Mouse (Mus musculus): Measurements from ENCODE around the gene Dgki. TPM values are rescaled to one million over a fixed set of nuclear protein-coding genes. Genes with fewer than 3 reads are reported as not detected.
A peak's percentile ranks its signal among the peaks of the same experiment; 100 is the strongest.

Dgki gene
- total and polyA plus RNA-seq, 3 experiments: 4.4 to 8.7 (median 7.7) TPM

DNA sequence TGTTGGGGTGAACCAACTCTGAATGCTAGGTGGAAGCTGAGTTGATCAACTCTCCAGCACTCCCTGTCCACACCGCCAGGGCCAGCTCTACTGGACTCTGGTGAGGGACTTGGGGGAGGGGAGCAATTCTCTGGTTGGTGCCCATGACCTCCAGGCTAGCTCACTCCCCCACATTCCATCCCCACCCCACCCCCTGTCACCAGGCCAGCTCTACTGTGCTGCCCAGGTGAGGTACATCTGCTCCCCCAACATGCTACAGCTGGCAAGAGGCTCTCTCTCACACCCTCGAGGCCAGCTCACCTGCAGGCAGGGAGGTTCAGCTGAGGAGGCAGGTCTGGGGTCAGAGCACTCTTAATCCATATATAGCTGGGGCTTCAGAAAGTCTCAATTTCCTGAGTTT, 63.1 kb downstream of the Dgki start:
- Histone ChIP-seq H3K27me3 (replicated peaks) (no peaks in the 10 kb centered on the region), H3K36me3 (replicated peaks in 1 of 2; ENCODE audit: control insufficient read depth in 1 of 2, insufficient read depth in 1 of 2, low read length in 1 of 2) (no peaks in the 10 kb centered on the region), H3K9me3 (replicated peaks; ENCODE audit: low read length) (no peaks in the 10 kb centered on the region), H3K4me2 (ENCODE audit: insufficient read depth, low read depth, poor library complexity, severe bottlenecking) (no peak overlapping the region), H3K4me1 (ENCODE audit: control insufficient read depth in 1 of 2, insufficient read depth in 2 of 2) (no peaks in the 10 kb centered on the region; a peak in 1 of 4 replicates), H3K27ac (ENCODE audit: insufficient read depth, low read depth) (no peak overlapping the region), H3K4me3 (replicated peaks in 1 of 3; ENCODE audit: low read depth in 2 of 3, low read length in 2 of 3, poor library complexity in 1 of 3) (no peak overlapping the region), H3K9ac (ENCODE audit: insufficient read depth, low read depth) (no peak overlapping the region), H3K79me2 (replicated peaks; ENCODE audit: control insufficient read depth, extremely low read depth, insufficient read depth, poor library complexity, severe bottlenecking) (no peaks in the 10 kb centered on the region)
- TF ChIP-seq NELFE (IDR thresholded peaks at IDR 0.05; ENCODE audit: low read depth, low read length): no peak
- TF ChIP-seq CHD2 (IDR thresholded peaks at IDR 0.05; ENCODE audit: low read length): no peak
- TF ChIP-seq PAX5 (IDR thresholded peaks at IDR 0.05; ENCODE audit: low read length): no peak
- TF ChIP-seq MAFK (IDR thresholded peaks at IDR 0.05; ENCODE audit: insufficient replicate concordance, low read length): no peak
- TF ChIP-seq ZMIZ1 (IDR thresholded peaks at IDR 0.05; ENCODE audit: low read depth, low read length): no peak
- no peak for TF ChIP-seq KAT2A (IDR thresholded peaks at IDR 0.05; ENCODE audit: insufficient replicate concordance, low read length)
- TF ChIP-seq CHD1 (IDR thresholded peaks at IDR 0.05; ENCODE audit: low read depth, low read length): no peak
- TF ChIP-seq IRF4 (IDR thresholded peaks at IDR 0.05; ENCODE audit: low read depth, low read length): no peak
- TF ChIP-seq RCOR1 (conservative IDR thresholded peaks at IDR 0.05; ENCODE audit: low read depth, low read length): no peak
- TF ChIP-seq MAZ (IDR thresholded peaks at IDR 0.05; ENCODE audit: low read depth, low read length): no peak
- no peak for TF ChIP-seq POLR2A (IDR thresholded peaks at IDR 0.05; ENCODE audit: low read depth, low read length)
- no peak for TF ChIP-seq HCFC1 (IDR thresholded peaks at IDR 0.05; ENCODE audit: low read depth, low read length)
- dilution Hi-C loops (cut with MboI; ENCODE audit: extremely low pct_ligation_motif_present, extremely low pct_unique_long_range_greater_than_20kb, low sequenced_read_pairs) (no loop called here), in situ Hi-C loops (cut with MboI; ENCODE audit: low pct_ligation_motif_present, low pct_unique_long_range_greater_than_20kb, low sequenced_read_pairs) (no loop called here)
- DNase-seq (ENCODE audit: extremely low read depth): no peak

DNA sequence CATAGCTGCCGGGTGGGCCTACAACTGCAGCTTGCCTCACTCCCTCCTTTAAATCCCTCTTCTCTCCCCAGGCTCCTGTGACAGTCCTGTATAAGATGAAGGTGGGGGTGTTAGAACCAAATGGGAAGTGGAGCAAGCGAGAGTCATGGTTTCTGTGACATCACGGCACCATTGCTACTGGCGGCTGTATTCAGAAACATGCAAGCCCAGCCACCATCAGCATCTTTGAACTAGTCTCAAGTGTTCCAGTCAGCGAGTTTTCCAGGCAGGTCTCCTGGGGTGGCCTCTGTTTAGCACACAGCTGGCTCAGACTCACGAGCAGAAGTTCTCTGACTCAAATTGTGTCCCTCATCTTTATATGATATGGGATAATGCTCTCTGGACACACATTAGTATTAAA, 68.8 kb downstream of the Dgki start:
- no peak overlapping the region for H3K4me2 ChIP-seq (ENCODE audit: insufficient read depth, low read depth, poor library complexity, severe bottlenecking)
- in situ Hi-C loops (cut with MboI; ENCODE audit: low pct_ligation_motif_present, low pct_unique_long_range_greater_than_20kb, low sequenced_read_pairs) (no loop called here), dilution Hi-C loops (cut with MboI; ENCODE audit: extremely low pct_ligation_motif_present, extremely low pct_unique_long_range_greater_than_20kb, low sequenced_read_pairs) (no loop called here)
- H3K4me1 ChIP-seq (ENCODE audit: control insufficient read depth in 1 of 2, insufficient read depth in 2 of 2): peaks cover 2 to 29% of the 10 kb centered on the region in 2 experiments; a peak in 3 of 4 replicates
- DNase-seq (ENCODE audit: extremely low read depth): peak; percentile 74
- H3K27ac ChIP-seq (ENCODE audit: insufficient read depth, low read depth): no peak overlapping the region
- no peaks in the 10 kb centered on the region for H3K27me3 ChIP-seq (replicated peaks)
- H3K79me2 ChIP-seq (replicated peaks; ENCODE audit: control insufficient read depth, extremely low read depth, insufficient read depth, poor library complexity, severe bottlenecking): no peaks in the 10 kb centered on the region
- peak overlapping the region in 2 of 3 experiments; percentile 41 to 49 for H3K4me3 ChIP-seq (replicated peaks in 1 of 3; ENCODE audit: low read depth in 2 of 3, low read length in 2 of 3, poor library complexity in 1 of 3)
- no peak overlapping the region for H3K9ac ChIP-seq (ENCODE audit: insufficient read depth, low read depth)
- H3K9me3 ChIP-seq (replicated peaks; ENCODE audit: low read length): no peaks in the 10 kb centered on the region
- H3K36me3 ChIP-seq (replicated peaks in 1 of 2; ENCODE audit: control insufficient read depth in 1 of 2, insufficient read depth in 1 of 2, low read length in 1 of 2): peaks cover 0 to 3% of the 10 kb centered on the region in 2 experiments
- TF ChIP-seq CHD2 (IDR thresholded peaks at IDR 0.05; ENCODE audit: low read length): peak; percentile 48
- no peak for TF ChIP-seq NRF1 (IDR thresholded peaks at IDR 0.05; ENCODE audit: low read depth, low read length)
- TF ChIP-seq ETS1 (conservative IDR thresholded peaks at IDR 0.05; ENCODE audit: low read depth, low read length): peak; percentile 80
- TF ChIP-seq USF2 (conservative IDR thresholded peaks at IDR 0.05; ENCODE audit: low read depth, low read length): no peak
- TF ChIP-seq KAT2A (IDR thresholded peaks at IDR 0.05; ENCODE audit: insufficient replicate concordance, low read length): no peak
- 0 out of 2 replicates have a peak, but pooled peaks have one; percentile 18 for TF ChIP-seq JUN (IDR thresholded peaks at IDR 0.05; ENCODE audit: insufficient read depth, low read depth, low read length)
- TF ChIP-seq GABPA (IDR thresholded peaks at IDR 0.05; ENCODE audit: insufficient replicate concordance, low read depth, low read length): no peak
- no peak for TF ChIP-seq ZC3H11A (IDR thresholded peaks at IDR 0.05; ENCODE audit: low read depth, low read length)
- no peak for TF ChIP-seq SIN3A (IDR thresholded peaks at IDR 0.05; ENCODE audit: low read length)
- TF ChIP-seq ELF1 (IDR thresholded peaks at IDR 0.05; ENCODE audit: low read depth, low read length): 0 out of 2 replicates have a peak, but pooled peaks have one; percentile 18
- TF ChIP-seq ZMIZ1 (IDR thresholded peaks at IDR 0.05; ENCODE audit: low read depth, low read length): no peak
- no peak for TF ChIP-seq MEF2A (IDR thresholded peaks at IDR 0.05; ENCODE audit: borderline replicate concordance, low read depth, low read length)
- no peak for TF ChIP-seq NELFE (IDR thresholded peaks at IDR 0.05; ENCODE audit: low read depth, low read length)
- TF ChIP-seq MYC (IDR thresholded peaks at IDR 0.05; ENCODE audit: low read depth, low read length): 0 out of 2 replicates have a peak, but pooled peaks have one; percentile 14
- 0 out of 2 replicates have a peak, but pooled peaks have one; percentile 1 for TF ChIP-seq SMC3 (IDR thresholded peaks at IDR 0.05; ENCODE audit: low read depth, low read length)
- no peak for TF ChIP-seq CTCF (conservative IDR thresholded peaks at IDR 0.05 in 1 of 2, IDR thresholded peaks at IDR 0.05 in 1 of 2; ENCODE audit: low read depth in 2 of 2, low read length in 2 of 2)
- TF ChIP-seq ZKSCAN1 (IDR thresholded peaks at IDR 0.05; ENCODE audit: borderline replicate concordance, low read depth, low read length): no peak
- no peak for TF ChIP-seq RCOR1 (conservative IDR thresholded peaks at IDR 0.05; ENCODE audit: low read depth, low read length)
- no peak for TF ChIP-seq MAFK (IDR thresholded peaks at IDR 0.05; ENCODE audit: insufficient replicate concordance, low read length)
- no peak; the same call in 1 of the 2 replicates for TF ChIP-seq RAD21 (IDR thresholded peaks at IDR 0.05; ENCODE audit: low read depth, low read length)
- no peak; the same call in 1 of the 2 replicates for TF ChIP-seq MXI1 (IDR thresholded peaks at IDR 0.05; ENCODE audit: low read depth, low read length)
- no peak for TF ChIP-seq E2F4 (IDR thresholded peaks at IDR 0.05; ENCODE audit: insufficient replicate concordance, low read depth, low read length)
- no peak for TF ChIP-seq PAX5 (IDR thresholded peaks at IDR 0.05; ENCODE audit: low read length)
- TF ChIP-seq TBP (conservative IDR thresholded peaks at IDR 0.05; ENCODE audit: low read depth, low read length): no peak
- TF ChIP-seq BHLHE40 (IDR thresholded peaks at IDR 0.05; ENCODE audit: low read depth, low read length): peak; percentile 69
- no peak for TF ChIP-seq USF1 (IDR thresholded peaks at IDR 0.05; ENCODE audit: low read depth, low read length)
- no peak for TF ChIP-seq TCF12 (IDR thresholded peaks at IDR 0.05; ENCODE audit: low read depth, low read length)

Data from CH12.LX (cell line).